Mouse (Mus musculus) lung, adult 2 months (tissue): Measurements from ENCODE around the gene Cpne2.

Source experiments
- CTCF ChIP-seq: fragments of 200-500 bp; IDR thresholded peaks from 2 replicates; pipeline ENCODE4 v1.5.1; 2011; ENCODE audit warnings: mild to moderate bottlenecking, low read length, control low read depth; ENCODE audit not compliant: insufficient read depth
- POLR2A ChIP-seq: fragments of 200-500 bp; IDR thresholded peaks from 2 replicates; pipeline ENCODE4 v1.6.1; 2011; ENCODE audit warnings: low read depth, mild to moderate bottlenecking, control low read depth, low read length, borderline replicate concordance; ENCODE audit errors: extremely low read depth

DNA sequence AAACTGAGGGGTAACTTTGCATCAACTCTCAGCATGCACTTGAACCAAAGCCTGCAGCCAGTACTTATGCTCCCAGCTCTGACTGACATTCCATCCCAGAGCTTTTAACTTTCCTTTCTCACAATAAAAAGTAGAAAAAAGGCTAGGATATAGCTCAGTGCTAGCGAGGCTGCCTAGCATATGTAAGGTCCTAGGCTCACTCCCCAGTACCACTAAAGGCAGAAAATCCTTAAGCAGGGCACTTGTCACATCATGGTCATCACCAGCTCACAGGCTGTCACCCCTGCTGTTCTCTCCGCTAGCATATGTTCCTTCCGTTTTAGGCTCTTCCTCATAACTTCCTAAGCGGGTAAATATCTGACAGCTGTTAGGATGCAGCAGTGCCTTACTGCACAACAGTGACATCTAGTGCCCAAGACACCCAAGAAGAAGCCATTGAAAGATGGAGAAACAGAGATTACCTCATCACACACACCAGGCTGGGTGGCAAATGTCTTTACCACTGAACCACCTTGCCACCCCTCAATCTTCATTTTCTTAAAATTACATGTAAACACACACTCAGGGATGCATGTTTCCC is 51.5 kb downstream of the Cpne2 start:
- TF ChIP-seq POLR2A: no peak
- no peak for TF ChIP-seq CTCF
